Mouse (Mus musculus) cerebellum, adult 2 months (tissue): ENCODE measurements at regions not wholly inside any gene's neighbourhood (a gene's known extent, or its start where the extent isn't known, plus 50 kb on each side); places are given as distances from the start of the nearest gene placed in this dataset.

Source experiments
- DNase-seq, 2 experiments: peaks; one replicate each; pipeline ENCODE4 v3.0.0; 2021
- H3K27ac ChIP-seq: fragments of 200-500 bp; 2 replicates; pipeline ENCODE4 v1.5.1; 2012; ENCODE audit warnings: low read length, control low read depth, inconsistent platforms; ENCODE audit not compliant: insufficient read depth
- H3K27me3 ChIP-seq: fragments of 200-500 bp; 2 replicates; pipeline ENCODE4 v1.6.1; 2012; ENCODE audit warnings: inconsistent platforms, mild to moderate bottlenecking, low read length, moderate library complexity; ENCODE audit not compliant: control insufficient read depth, insufficient read depth
- H3K4me1 ChIP-seq: fragments of 200-500 bp; 2 replicates; pipeline ENCODE4 v1.6.1; 2011; ENCODE audit warnings: low read length; ENCODE audit not compliant: control insufficient read depth, insufficient read depth
- H3K4me3 ChIP-seq: fragments of 200-500 bp; replicated peaks from 2 replicates; pipeline ENCODE3; 2011; ENCODE audit warnings: mild to moderate bottlenecking, low read depth, low read length, control low read depth; ENCODE audit not compliant: insufficient read depth
- CTCF ChIP-seq: fragments of 200-500 bp; IDR thresholded peaks from 2 replicates; pipeline ENCODE4 v1.5.1; 2011; ENCODE audit warnings: low read depth, mild to moderate bottlenecking, control low read depth, low read length, moderate library complexity, borderline replicate concordance; ENCODE audit not compliant: insufficient read depth
- POLR2A ChIP-seq: fragments of 200-500 bp; IDR thresholded peaks from 2 replicates; pipeline ENCODE4 v1.6.1; 2011; ENCODE audit warnings: low read length, control low read depth, borderline replicate concordance; ENCODE audit not compliant: insufficient read depth
- WGBS: fragments of 180-500 bp; shearing (Covaris S2); methylation state at CpG from one replicate; pipeline ENCODE4 v1.1.7; 2018; 5-methylcytosine and 5-hydroxymethylcytosine counted together

DNA sequence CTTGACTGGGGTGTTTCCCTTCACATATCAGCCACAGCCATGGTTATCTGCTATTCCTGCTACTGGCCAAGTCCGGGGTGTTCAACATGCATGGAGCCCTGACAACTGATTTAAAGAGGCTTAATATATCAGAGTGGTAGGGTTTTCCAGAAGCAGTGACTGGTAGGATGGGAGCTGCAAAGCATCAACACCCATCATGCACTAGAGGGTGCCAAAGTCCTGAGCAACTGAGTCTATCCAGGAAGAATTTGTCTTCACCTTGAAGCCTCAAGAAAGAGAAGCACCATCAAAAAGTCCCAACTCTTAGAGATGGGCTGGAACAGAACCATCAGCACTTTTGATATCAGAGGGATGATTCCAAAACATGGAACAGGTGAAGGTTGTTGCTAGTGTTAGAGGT lies 100.5 kb upstream of the Fmo9 start:
- H3K27ac ChIP-seq, result no peak overlapping the region
- H3K27me3 ChIP-seq, result no peaks in the 10 kb centered on the region
- 38% methylated on average over 1 of the region's 1 CpGs for WGBS
- H3K4me3 ChIP-seq, result no peak overlapping the region
- DNase-seq, result peak; percentile 53 to 68
- H3K4me1 ChIP-seq, result no peaks in the 10 kb centered on the region
- no peak for TF ChIP-seq POLR2A
- TF ChIP-seq CTCF, result peak; percentile 82

GRCm38 (mm10) chr1:166787945-166788344 lies 106.3 kb upstream of the Fmo9 start:
- no peaks in the 10 kb centered on the region for H3K27me3 ChIP-seq
- no peaks in the 10 kb centered on the region; the same call in 1 of the 2 replicates for H3K4me1 ChIP-seq
- H3K4me3 ChIP-seq, result no peak overlapping the region
- H3K27ac ChIP-seq, result no peak overlapping the region
- TF ChIP-seq POLR2A (no peak), CTCF (no peak)
- 82% methylated on average over 1 of the region's 1 CpGs for WGBS
- DNase-seq, result no peak

DNA sequence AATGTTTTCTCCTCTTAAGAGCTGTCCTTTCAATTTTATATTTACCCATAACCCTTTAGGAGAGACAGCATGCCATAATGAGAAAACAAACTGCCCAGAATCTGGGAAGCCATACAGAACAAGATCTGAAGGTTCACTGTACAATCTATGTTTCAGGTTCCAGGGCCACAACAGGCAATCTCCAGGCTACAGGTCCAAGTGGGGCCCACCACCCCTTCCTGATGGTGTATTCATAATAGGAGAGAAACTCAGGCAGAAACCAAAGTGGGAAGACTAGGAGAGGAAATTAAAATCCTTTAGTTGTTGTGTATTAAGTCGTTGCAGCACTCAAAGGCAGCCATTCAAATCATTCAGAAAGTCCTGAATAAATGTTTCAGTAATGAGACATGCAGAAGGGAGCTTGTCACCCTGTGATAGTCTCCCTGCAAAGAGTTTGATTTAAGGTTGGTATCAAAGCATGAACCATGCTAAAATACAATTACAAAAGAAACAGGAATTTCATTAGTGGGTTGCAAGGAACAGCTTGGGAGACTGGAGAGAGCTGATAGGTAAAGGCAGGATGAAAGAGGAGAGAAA lies 107.3 kb upstream of the Fmo9 start:
- DNase-seq, result no peak
- H3K27me3 ChIP-seq, result no peaks in the 10 kb centered on the region
- TF ChIP-seq CTCF, result no peak
- no peak for TF ChIP-seq POLR2A
- WGBS, result 56% methylated on average over 1 of the region's 1 CpGs
- no peak overlapping the region for H3K27ac ChIP-seq
- H3K4me3 ChIP-seq, result no peak overlapping the region
- peaks cover 3% of the 10 kb centered on the region for H3K4me1 ChIP-seq

DNA sequence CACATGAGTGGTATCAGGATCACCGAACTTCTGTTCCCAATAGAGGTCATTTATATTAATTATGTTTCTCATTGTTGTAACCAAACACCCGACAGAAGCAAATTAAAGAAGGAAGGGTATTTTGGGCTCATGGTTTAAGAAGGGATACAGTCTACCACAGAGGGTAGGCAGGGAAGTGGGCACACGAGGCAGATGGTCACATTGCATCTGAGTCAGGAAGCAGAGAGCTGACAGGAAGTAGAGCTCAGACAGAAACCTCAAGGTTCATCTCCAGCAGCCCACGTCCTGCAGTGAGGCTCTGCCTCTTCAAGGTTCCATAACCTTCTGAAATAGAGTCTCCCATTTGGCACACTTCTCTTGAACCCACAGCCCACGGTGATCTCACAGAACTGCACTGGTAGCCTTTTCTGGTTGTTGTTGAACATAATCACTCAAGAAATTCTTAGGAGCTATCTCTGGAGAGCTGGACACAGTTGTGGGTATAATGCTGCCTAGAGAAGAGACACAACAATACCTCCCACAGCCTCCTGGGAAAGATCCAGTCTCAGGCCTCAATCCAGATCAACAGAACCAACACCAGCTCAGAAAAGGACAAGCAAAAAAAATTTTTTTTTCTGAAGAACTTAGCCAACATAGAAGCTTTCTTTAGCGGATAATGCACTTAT lies 111.5 kb upstream of the Fmo9 start:
- H3K27me3 ChIP-seq, result no peaks in the 10 kb centered on the region
- DNase-seq, result no peak
- no peak overlapping the region for H3K4me3 ChIP-seq
- H3K4me1 ChIP-seq, result peaks cover 10% of the 10 kb centered on the region
- 69% methylated on average over 6 of the region's 6 CpGs for WGBS
- no peak overlapping the region for H3K27ac ChIP-seq
- TF ChIP-seq POLR2A, result no peak

DNA sequence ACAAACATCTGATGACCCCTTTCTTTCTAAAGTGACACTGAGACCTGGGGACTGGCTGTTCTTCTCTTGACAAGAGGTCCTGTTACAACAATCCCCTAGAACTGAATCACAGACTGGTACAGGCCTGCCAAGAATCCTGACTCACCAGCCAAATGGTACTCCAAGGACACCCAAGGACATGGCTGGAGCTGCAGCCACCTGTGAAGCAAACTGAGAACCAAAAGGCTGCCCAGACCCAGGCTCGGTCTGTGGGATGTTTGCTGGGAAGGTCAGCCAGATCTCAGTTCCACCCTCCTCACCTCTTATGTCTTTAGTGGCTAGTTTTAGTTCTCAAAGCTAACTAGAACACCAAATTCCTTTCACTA lies 112.1 kb upstream of the Fmo9 start:
- H3K4me3 ChIP-seq, result no peak overlapping the region
- no peak overlapping the region for H3K27ac ChIP-seq
- no peaks in the 10 kb centered on the region for H3K27me3 ChIP-seq
- peak in 1 of 2 experiments; percentile 63 for DNase-seq
- WGBS, result 14% methylated on average over 1 of the region's 1 CpGs
- TF ChIP-seq CTCF (no peak), POLR2A (no peak)
- H3K4me1 ChIP-seq, result peaks cover 12% of the 10 kb centered on the region

DNA sequence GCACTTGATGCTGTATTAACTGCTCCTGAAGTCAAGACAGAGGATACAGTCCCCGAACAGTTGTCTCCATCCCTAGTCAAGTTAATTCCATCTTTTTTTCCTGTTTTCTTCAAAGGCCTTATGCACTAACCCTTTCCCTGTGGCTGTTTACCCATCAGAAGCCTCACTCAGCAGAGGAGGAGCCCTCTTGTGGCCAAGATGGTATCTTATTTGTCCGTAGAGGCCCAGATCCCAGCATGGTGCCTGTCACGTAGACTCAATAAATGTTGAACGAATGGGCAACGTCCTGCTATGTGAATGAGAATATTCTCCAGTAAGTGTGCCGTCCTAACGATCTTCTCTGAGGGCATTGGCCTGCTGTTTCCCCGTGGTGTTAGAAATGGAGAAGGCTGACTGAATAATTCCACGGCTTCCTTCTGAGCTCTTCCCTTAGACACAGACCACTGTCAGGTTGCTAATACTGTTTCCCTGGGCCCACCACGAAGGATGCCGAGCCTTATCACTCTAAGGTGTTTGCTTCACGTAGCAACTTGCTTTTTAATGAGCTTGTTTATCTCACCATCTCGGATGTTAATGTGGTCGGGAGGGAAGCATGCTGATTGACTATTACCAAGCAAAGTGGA lies 113.1 kb upstream of the Fmo9 start:
- TF ChIP-seq CTCF (peak; percentile 50; the same call in 1 of the 2 replicates), POLR2A (no peak)
- no peak overlapping the region for H3K4me3 ChIP-seq
- no peaks in the 10 kb centered on the region for H3K27me3 ChIP-seq
- peak; percentile 50 to 57 for DNase-seq
- peaks cover 18% of the 10 kb centered on the region for H3K4me1 ChIP-seq
- H3K27ac ChIP-seq, result no peak overlapping the region
- 60% methylated on average over 14 of the region's 14 CpGs for WGBS

- Histone ChIP-seq H3K4me1 (peaks cover 26% of the 10 kb centered on the region), H3K4me3 (no peak overlapping the region), H3K27me3 (no peaks in the 10 kb centered on the region), H3K27ac (no peak overlapping the region)
- TF ChIP-seq POLR2A, result no peak
- no peak for TF ChIP-seq CTCF
- WGBS, result 80% methylated on average over 4 of the region's 4 CpGs
- DNase-seq, result no peak
Measured at GRCm38 (mm10) chr1:166795613-166796012, 114.0 kb upstream of the Fmo9 start.

DNA sequence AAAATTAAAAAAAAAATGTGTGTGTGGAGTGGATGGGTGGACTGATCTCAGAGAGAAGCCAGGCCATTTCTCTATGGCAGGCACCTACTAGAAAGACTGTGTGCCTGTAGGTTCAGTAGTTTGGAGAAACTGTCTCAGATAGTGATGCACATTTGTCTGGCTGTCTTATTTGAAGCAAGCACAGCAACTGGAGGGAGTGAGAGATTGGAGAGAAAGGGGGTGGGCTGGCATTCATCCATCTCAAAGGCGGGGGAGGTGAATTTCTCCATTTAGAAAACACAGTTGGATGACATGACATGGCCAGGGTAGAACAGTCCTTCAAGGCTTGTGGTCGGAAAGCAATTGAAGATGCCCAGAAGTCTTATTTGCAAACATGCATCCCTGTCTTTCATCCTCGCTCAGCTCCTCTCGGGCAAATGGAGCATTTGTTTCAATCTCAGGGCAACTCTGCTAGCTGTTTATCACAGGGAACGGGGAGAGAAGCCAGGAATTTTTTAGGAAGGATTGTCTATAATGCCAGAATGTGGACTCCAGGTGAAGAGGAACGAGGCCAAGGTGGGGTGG lies 114.8 kb upstream of the Fmo9 start:
- DNase-seq, result peak; percentile 38 to 43
- Histone ChIP-seq H3K4me3 (no peak overlapping the region), H3K27ac (no peak overlapping the region), H3K27me3 (no peaks in the 10 kb centered on the region), H3K4me1 (peaks cover 29% of the 10 kb centered on the region)
- 9% methylated on average over 6 of the region's 6 CpGs for WGBS
- no peak for TF ChIP-seq POLR2A
- TF ChIP-seq CTCF, result no peak
